Mouse (Mus musculus) left cerebral cortex, adult 8-10 months (tissue): Measurements from ENCODE around the gene Tspan9. TPM values are rescaled to one million over a fixed set of nuclear protein-coding genes. Genes with fewer than 3 reads are reported as not detected.

Experiments used
- DNase-seq, 2 experiments: peaks; one replicate each; pipeline ENCODE4 v3.0.0; 2022; ENCODE audit warnings: low spot score in 2 of 2
- total RNA-seq, 4 experiments: library from RNA; stranded (reverse); gene quantifications; 2 replicates each; pipeline ENCODE4 v1.2.4; 2022

Tspan9 gene
- total RNA-seq, result 10 to 100 TPM; 45.6 to 54.7 (median 49.0) TPM

- peak in 1 of 2 experiments; percentile 43 for DNase-seq
Observed at GRCm38 (mm10) chr6:128143390-128144020, at the start of gene Tspan9. TSS of gene Tspan9 (minus strand) at chr6:128143594.

- DNase-seq, result no peak
Observed at GRCm38 (mm10) chr6:128183521-128183920, 40.1 kb upstream of the Tspan9 start.

GRCm38 (mm10) chr6:128181176-128181575 lies 37.8 kb upstream of the Tspan9 start:
- DNase-seq, result no peak

GRCm38 (mm10) chr6:128179651-128180050 lies 36.3 kb upstream of the Tspan9 start:
- no peak for DNase-seq

GRCm38 (mm10) chr6:128179247-128179646 lies 35.9 kb upstream of the Tspan9 start:
- no peak for DNase-seq

- no peak for DNase-seq
Observed at GRCm38 (mm10) chr6:128178681-128179080, 35.3 kb upstream of the Tspan9 start.

- no peak for DNase-seq
Observed at GRCm38 (mm10) chr6:128168785-128169679, 25.6 kb upstream of the Tspan9 start.

GRCm38 (mm10) chr6:128165564-128165963 lies 22.2 kb upstream of the Tspan9 start:
- no peak for DNase-seq

GRCm38 (mm10) chr6:128164632-128165031 lies 21.2 kb upstream of the Tspan9 start:
- DNase-seq, result no peak

GRCm38 (mm10) chr6:128159092-128159491 lies 15.7 kb upstream of the Tspan9 start:
- no peak for DNase-seq

- DNase-seq, result no peak
Observed at GRCm38 (mm10) chr6:128158031-128158430, 14.6 kb upstream of the Tspan9 start.

GRCm38 (mm10) chr6:128156476-128156875 lies 13.1 kb upstream of the Tspan9 start:
- no peak for DNase-seq

- no peak for DNase-seq
Observed at GRCm38 (mm10) chr6:128155935-128156334, 12.5 kb upstream of the Tspan9 start.

GRCm38 (mm10) chr6:128145765-128146164 lies 2.4 kb upstream of the Tspan9 start:
- DNase-seq, result peak in 1 of 2 experiments; percentile 57

- no peak for DNase-seq
Observed at GRCm38 (mm10) chr6:128142369-128143278, 770 bp downstream of the Tspan9 start.

- DNase-seq, result no peak
Observed at GRCm38 (mm10) chr6:128140724-128141123, 2.7 kb downstream of the Tspan9 start.

- no peak for DNase-seq
Observed at GRCm38 (mm10) chr6:128137855-128138254, 5.5 kb downstream of the Tspan9 start.

- no peak for DNase-seq
Observed at GRCm38 (mm10) chr6:128136654-128137053, 6.7 kb downstream of the Tspan9 start.

GRCm38 (mm10) chr6:128135459-128135858 lies 7.9 kb downstream of the Tspan9 start:
- no peak for DNase-seq

- DNase-seq, result no peak
Observed at GRCm38 (mm10) chr6:128135006-128135405, 8.4 kb downstream of the Tspan9 start.

- no peak for DNase-seq
Observed at GRCm38 (mm10) chr6:128134196-128134924, 9.0 kb downstream of the Tspan9 start.
